Mouse (Mus musculus): ENCODE measurements at regions not wholly inside any gene's neighbourhood (a gene's known extent, or its start where the extent isn't known, plus 50 kb on each side); places are given as distances from the start of the nearest gene placed in this dataset.

DNA sequence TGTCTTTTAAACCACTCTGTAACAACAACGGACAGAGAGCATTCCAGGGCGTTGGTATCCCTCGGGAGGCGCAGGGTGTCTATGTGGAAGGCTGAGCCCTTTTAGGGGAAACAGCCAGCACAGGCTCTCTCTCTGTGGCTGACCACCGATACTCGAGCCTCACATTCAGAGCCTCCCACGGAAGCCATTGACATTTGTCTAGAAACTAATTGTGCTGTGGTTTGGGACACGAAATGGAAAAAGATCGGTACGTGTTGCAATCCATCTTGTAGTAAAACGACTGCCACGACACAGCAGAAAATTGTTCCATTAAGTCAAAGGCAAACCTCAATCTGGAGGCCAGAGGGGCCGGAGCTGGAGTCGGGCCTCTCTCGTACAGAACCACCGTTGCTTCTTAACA lies 575.9 kb upstream of the Gm19410 start:
- no peaks in the 10 kb centered on the region for H3K9me3 ChIP-seq
- no peaks in the 10 kb centered on the region for H3K36me3 ChIP-seq
- H3K4me3 ChIP-seq, result no peak overlapping the region
- no peak overlapping the region for H3K9ac ChIP-seq
- no peaks in the 10 kb centered on the region for H3K27me3 ChIP-seq (replicated peaks)
- peaks cover 8% of the 10 kb centered on the region; the same call in 1 of the 2 replicates for H3K4me1 ChIP-seq
- 74% methylated on average over 16 of the region's 16 CpGs for WGBS
- H3K27ac ChIP-seq (replicated peaks), result no peak overlapping the region
- no peak for ATAC-seq (ENCODE audit: extremely low read depth, insufficient number of reproducible peaks, low FRiP score, low TSS enrichment)
- H3K4me2 ChIP-seq, result no peak overlapping the region

GRCm38 (mm10) chr8:35192515-35192914 lies 573.1 kb upstream of the Gm19410 start:
- H3K27ac ChIP-seq (replicated peaks), result no peak overlapping the region
- no peak overlapping the region for H3K4me3 ChIP-seq
- H3K27me3 ChIP-seq (replicated peaks), result no peaks in the 10 kb centered on the region
- WGBS, result 45% methylated on average over 3 of the region's 3 CpGs
- no peaks in the 10 kb centered on the region for H3K9me3 ChIP-seq
- no peak overlapping the region for H3K9ac ChIP-seq
- ATAC-seq (ENCODE audit: extremely low read depth, insufficient number of reproducible peaks, low FRiP score, low TSS enrichment), result no peak
- H3K4me1 ChIP-seq, result peaks cover 10% of the 10 kb centered on the region; the same call in 1 of the 2 replicates
- no peak overlapping the region for H3K4me2 ChIP-seq
- H3K36me3 ChIP-seq, result no peaks in the 10 kb centered on the region

DNA sequence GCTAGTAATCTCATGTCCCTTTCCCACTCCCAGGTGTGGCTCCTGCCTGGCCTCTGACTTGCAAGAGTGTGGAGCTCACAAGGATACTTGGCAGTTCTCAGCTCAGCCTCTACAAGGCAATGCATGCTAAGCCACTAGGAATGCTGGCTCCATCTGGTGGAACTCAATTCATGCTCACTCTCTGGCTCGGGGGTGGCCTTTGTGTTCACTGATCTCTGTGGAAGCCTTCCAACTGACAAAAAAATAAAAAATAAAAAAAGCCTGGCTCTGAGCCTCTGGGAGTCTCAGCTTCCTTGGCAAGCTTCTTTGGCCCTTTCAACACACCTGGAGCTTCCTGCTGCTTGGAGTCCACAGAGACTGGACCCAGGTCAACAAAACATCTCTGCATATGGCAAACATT lies 571.8 kb upstream of the Gm19410 start:
- Histone ChIP-seq H3K9ac (no peak overlapping the region), H3K36me3 (no peaks in the 10 kb centered on the region), H3K27me3 (replicated peaks) (no peaks in the 10 kb centered on the region), H3K9me3 (no peaks in the 10 kb centered on the region), H3K27ac (replicated peaks) (no peak overlapping the region), H3K4me1 (peaks cover 10% of the 10 kb centered on the region; the same call in 1 of the 2 replicates), H3K4me2 (no peak overlapping the region), H3K4me3 (no peak overlapping the region)
- 21% methylated on average over 1 of the region's 1 CpGs for WGBS
- ATAC-seq (ENCODE audit: extremely low read depth, insufficient number of reproducible peaks, low FRiP score, low TSS enrichment), result no peak

DNA sequence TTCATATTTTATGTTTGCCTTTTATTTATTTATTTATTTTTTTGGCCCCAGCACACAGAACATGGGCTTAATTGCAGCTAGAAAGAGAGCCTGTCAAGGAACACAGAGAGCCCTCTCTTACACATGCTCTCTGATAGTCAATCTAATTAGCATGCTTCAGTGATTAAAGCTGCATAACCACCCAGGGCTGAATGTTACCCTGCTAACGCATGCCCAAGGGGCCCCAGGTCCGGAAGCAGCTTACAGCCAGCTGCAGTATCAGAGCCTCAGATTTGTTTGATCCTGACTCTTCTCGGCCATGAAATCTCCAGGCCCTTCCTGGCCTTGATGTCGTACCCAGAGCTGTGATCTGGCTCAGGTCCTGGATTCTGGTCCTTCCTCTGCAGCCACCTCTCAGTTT lies 569.4 kb upstream of the Gm19410 start:
- H3K4me2 ChIP-seq, result no peak overlapping the region
- WGBS, result 57% methylated on average over 4 of the region's 4 CpGs
- H3K9ac ChIP-seq, result no peak overlapping the region
- no peaks in the 10 kb centered on the region for H3K9me3 ChIP-seq
- ATAC-seq (ENCODE audit: extremely low read depth, insufficient number of reproducible peaks, low FRiP score, low TSS enrichment), result no peak
- H3K27me3 ChIP-seq (replicated peaks), result no peaks in the 10 kb centered on the region
- H3K27ac ChIP-seq (replicated peaks), result no peak overlapping the region
- H3K4me1 ChIP-seq, result peaks cover 10% of the 10 kb centered on the region; the same call in 1 of the 2 replicates
- H3K4me3 ChIP-seq, result no peak overlapping the region
- H3K36me3 ChIP-seq, result no peaks in the 10 kb centered on the region

GRCm38 (mm10) chr8:35198766-35199165 lies 566.8 kb upstream of the Gm19410 start:
- Histone ChIP-seq H3K4me2 (no peak overlapping the region), H3K9ac (no peak overlapping the region), H3K27me3 (replicated peaks) (no peaks in the 10 kb centered on the region), H3K36me3 (no peaks in the 10 kb centered on the region), H3K27ac (replicated peaks) (no peak overlapping the region), H3K9me3 (no peaks in the 10 kb centered on the region), H3K4me1 (peaks cover 10% of the 10 kb centered on the region; the same call in 1 of the 2 replicates), H3K4me3 (no peak overlapping the region)
- no peak for ATAC-seq (ENCODE audit: extremely low read depth, insufficient number of reproducible peaks, low FRiP score, low TSS enrichment)
- 58% methylated on average over 2 of the region's 2 CpGs for WGBS

DNA sequence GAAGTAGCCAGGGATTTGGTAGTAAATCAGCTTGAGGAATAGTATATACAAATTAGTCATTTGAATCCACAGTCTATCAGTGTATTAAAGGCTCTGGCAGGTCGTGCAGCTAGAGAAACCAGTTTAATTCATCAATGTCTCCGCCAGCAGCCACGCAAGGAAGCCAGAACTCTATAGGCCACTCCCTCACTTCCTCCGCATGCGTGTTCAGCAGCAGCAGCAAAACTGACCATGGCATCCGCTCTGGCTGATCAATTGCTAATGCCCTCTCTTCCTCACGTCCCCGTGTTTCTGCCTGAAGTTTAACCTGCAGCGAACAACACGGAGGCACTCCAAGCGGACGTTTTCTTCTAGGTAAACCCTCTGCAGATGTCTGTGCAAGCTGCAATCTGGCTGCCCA lies 564.2 kb upstream of the Gm19410 start:
- H3K9me3 ChIP-seq, result no peaks in the 10 kb centered on the region
- peak overlapping the region; percentile 24; the same call in 1 of the 2 replicates for H3K4me2 ChIP-seq
- H3K27ac ChIP-seq (replicated peaks), result no peak overlapping the region
- no peak for ATAC-seq (ENCODE audit: extremely low read depth, insufficient number of reproducible peaks, low FRiP score, low TSS enrichment)
- H3K4me1 ChIP-seq, result peaks cover 19% of the 10 kb centered on the region
- no peak overlapping the region for H3K9ac ChIP-seq
- WGBS, result 55% methylated on average over 12 of the region's 12 CpGs
- no peaks in the 10 kb centered on the region for H3K27me3 ChIP-seq (replicated peaks)
- H3K36me3 ChIP-seq, result no peaks in the 10 kb centered on the region
- no peak overlapping the region for H3K4me3 ChIP-seq

DNA sequence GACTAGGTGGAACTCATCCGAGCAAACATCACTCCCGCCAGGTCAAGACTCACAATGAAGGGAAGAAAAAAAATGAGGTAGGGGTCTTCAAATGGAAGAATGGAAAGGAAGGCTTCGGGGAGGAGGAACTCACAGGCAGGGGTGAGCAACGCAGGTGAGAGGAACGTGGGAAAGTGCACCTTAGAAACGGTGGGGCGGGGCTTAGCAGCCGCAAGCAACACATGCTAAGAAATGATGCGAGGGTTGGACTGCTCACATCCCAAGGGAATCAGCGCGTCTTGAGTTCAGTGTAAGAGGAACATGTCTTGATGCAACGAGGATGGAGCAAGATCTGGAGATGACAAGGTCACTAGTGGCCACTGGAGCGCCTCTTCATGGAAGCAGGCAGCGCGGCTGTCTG lies 560.6 kb upstream of the Gm19410 start:
- H3K4me1 ChIP-seq, result peaks cover 38% of the 10 kb centered on the region
- H3K27ac ChIP-seq (replicated peaks), result no peak overlapping the region
- no peaks in the 10 kb centered on the region for H3K9me3 ChIP-seq
- H3K9ac ChIP-seq, result no peak overlapping the region
- whole genome bisulfite sequencing, result 58% methylated on average over 15 of the region's 15 CpGs
- no peak for ATAC-seq (ENCODE audit: extremely low read depth, insufficient number of reproducible peaks, low FRiP score, low TSS enrichment)
- no peaks in the 10 kb centered on the region for H3K27me3 ChIP-seq (replicated peaks)
- H3K4me3 ChIP-seq, result peak overlapping the region; percentile 31
- no peaks in the 10 kb centered on the region for H3K36me3 ChIP-seq
- peak overlapping the region; percentile 60 for H3K4me2 ChIP-seq

GRCm38 (mm10) chr8:35205536-35205935 lies 560.1 kb upstream of the Gm19410 start:
- WGBS, result 8% methylated on average over 8 of the region's 8 CpGs
- peak overlapping the region; percentile 69 for H3K9ac ChIP-seq
- H3K4me2 ChIP-seq, result peak overlapping the region; percentile 60
- peak overlapping the region; percentile 81 for H3K27ac ChIP-seq (replicated peaks)
- no peaks in the 10 kb centered on the region for H3K9me3 ChIP-seq
- H3K27me3 ChIP-seq (replicated peaks), result no peaks in the 10 kb centered on the region
- H3K36me3 ChIP-seq, result no peaks in the 10 kb centered on the region
- peak overlapping the region; percentile 31 for H3K4me3 ChIP-seq
- peaks cover 38% of the 10 kb centered on the region for H3K4me1 ChIP-seq
- no peak; the same call in 1 of the 2 replicates for ATAC-seq (ENCODE audit: extremely low read depth, insufficient number of reproducible peaks, low FRiP score, low TSS enrichment)

GRCm38 (mm10) chr8:35206271-35206670 lies 559.3 kb upstream of the Gm19410 start:
- Histone ChIP-seq H3K27ac (replicated peaks) (peak overlapping the region; percentile 81), H3K4me2 (peak overlapping the region; percentile 60), H3K36me3 (no peaks in the 10 kb centered on the region)

GRCm38 (mm10) chr8:35208357-35208756 lies 557.2 kb upstream of the Gm19410 start:
- Histone ChIP-seq H3K4me1 (peaks cover 42% of the 10 kb centered on the region), H3K27ac (replicated peaks) (no peak overlapping the region), H3K27me3 (replicated peaks) (no peaks in the 10 kb centered on the region), H3K36me3 (no peaks in the 10 kb centered on the region), H3K4me2 (no peak overlapping the region), H3K9ac (no peak overlapping the region), H3K4me3 (no peak overlapping the region), H3K9me3 (no peaks in the 10 kb centered on the region)
- WGBS, result 62% methylated on average over 5 of the region's 5 CpGs
- ATAC-seq (ENCODE audit: extremely low read depth, insufficient number of reproducible peaks, low FRiP score, low TSS enrichment), result no peak

More at GRCm38 (mm10) chr8:35206271-35206670, 559.3 kb upstream of the Gm19410 start:
- no peak; the same call in 1 of the 2 replicates for ATAC-seq (ENCODE audit: extremely low read depth, insufficient number of reproducible peaks, low FRiP score, low TSS enrichment)
- H3K4me1 ChIP-seq, result peaks cover 38% of the 10 kb centered on the region
- H3K27me3 ChIP-seq (replicated peaks), result no peaks in the 10 kb centered on the region
- peak overlapping the region; percentile 69; the same call in 1 of the 2 replicates for H3K9ac ChIP-seq
- no peak overlapping the region for H3K4me3 ChIP-seq
- no peaks in the 10 kb centered on the region for H3K9me3 ChIP-seq
- WGBS, result 29% methylated on average over 6 of the region's 6 CpGs

DNA sequence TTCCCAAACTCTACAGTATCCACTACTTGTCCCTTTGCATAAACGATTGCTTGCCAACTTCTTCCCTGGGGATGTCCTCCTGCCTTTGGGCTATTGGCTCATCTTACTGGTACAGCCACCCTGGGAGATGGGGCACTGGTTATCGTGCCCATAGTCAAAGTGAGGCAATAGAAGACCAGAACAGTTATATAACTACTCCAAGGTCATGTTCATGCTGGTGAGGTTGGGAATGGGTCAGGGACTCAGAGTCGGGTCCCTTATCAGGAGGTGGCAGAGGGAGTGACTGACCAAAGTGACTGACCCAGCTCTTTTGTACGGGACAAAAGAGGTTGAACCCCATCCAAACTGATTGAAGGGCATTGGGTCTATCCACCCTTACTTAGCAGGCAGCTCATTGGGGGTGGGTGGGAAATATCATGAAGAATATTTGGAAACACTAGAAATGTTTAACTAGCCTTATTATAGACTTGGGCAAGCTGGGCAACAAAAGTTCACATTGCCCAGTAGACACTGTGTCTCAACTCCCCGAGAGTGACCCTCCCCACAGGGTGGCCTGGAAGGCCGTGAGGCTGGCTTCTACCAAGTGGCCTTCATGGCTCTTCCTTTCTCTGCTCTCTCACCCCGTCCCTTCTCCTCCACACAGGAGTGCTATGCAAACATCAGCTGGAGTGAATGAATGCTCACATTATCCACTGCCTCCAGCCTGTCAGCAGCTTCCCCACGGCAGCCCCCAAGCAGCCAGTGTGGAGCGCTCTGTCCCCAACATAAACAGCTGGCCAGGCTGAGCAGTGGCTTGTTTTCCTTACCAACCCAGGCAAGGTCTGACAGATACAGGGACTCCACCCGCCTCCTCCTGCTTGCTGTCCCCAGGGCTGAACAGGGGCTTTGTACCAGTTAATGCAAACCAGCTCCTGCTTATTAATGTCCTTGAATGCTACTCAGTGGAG lies 553.8 kb upstream of the Gm19410 start:
- 44% methylated on average over 10 of the region's 10 CpGs for WGBS
- no peak overlapping the region for H3K4me3 ChIP-seq
- ATAC-seq (ENCODE audit: extremely low read depth, insufficient number of reproducible peaks, low FRiP score, low TSS enrichment), result no peak
- no peak overlapping the region for H3K27ac ChIP-seq (replicated peaks)
- no peaks in the 10 kb centered on the region for H3K36me3 ChIP-seq
- peaks cover 24% of the 10 kb centered on the region for H3K4me1 ChIP-seq
- H3K9ac ChIP-seq, result no peak overlapping the region
- no peaks in the 10 kb centered on the region for H3K27me3 ChIP-seq (replicated peaks)
- no peak overlapping the region for H3K4me2 ChIP-seq
- no peaks in the 10 kb centered on the region for H3K9me3 ChIP-seq

- Histone ChIP-seq H3K4me1 (peaks cover 11% of the 10 kb centered on the region), H3K9ac (no peak overlapping the region), H3K27ac (replicated peaks) (no peak overlapping the region), H3K36me3 (no peaks in the 10 kb centered on the region), H3K27me3 (replicated peaks) (no peaks in the 10 kb centered on the region), H3K4me2 (no peak overlapping the region), H3K9me3 (no peaks in the 10 kb centered on the region), H3K4me3 (no peak overlapping the region)
- WGBS, result 79% methylated on average over 3 of the region's 3 CpGs
- ATAC-seq (ENCODE audit: extremely low read depth, insufficient number of reproducible peaks, low FRiP score, low TSS enrichment), result no peak
Observed at GRCm38 (mm10) chr8:35213515-35213914, 552.1 kb upstream of the Gm19410 start.
